ENCODE assay signal across 10 mouse cellular contexts in the genomic region with DNA sequence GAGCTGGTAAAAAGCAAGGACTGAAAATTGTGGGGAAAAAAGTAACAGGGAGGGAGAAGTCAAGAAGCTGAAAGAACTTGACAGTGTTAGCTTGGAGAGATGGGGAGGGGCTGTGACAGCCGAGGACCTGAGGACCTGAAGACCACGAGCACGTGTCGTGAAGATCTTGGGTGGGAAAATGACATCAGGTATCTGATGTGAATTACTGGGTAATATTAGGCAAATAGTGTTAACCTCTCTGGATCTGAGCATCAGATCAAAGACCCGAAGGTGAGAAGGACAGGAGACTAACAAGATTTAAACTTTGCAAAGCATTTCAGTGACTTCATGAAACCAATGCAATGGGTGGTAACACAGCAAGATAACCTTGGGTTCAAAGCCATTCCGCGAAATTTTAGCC. TPM values are rescaled to one million over a fixed set of nuclear protein-coding genes. Genes with fewer than 3 reads are reported as not detected.
DNase-seq lines count a peak whose midpoint lies in the region; ATAC-seq and TF ChIP-seq lines count a peak whose summit lies in the region.
"Had no signal": no experiment of that assay in that cellular context is flagged by ENCODE, and none has a peak within 500 bp of the region (broad histone marks: within the 10 kb centered on the region; RNA-seq: fewer than 3 reads in every experiment).

No protein-coding gene starts in this region.

- peaks cover 32% of the 10 kb centered on the region for H3K36me3 ChIP-seq in kidney, postnatal 0 days (ENCODE audit: insufficient read depth, low read length)
- peaks cover 49% of the 10 kb centered on the region for H3K36me3 ChIP-seq in embryonic facial prominence, embryonic 15.5 days
- H3K36me3 ChIP-seq in intestine, postnatal 0 days (ENCODE audit: control insufficient read depth, insufficient read depth), result peaks cover 35% of the 10 kb centered on the region
- H3K36me3 ChIP-seq in neural tube, embryonic 12.5 days, result peaks cover 51% of the 10 kb centered on the region

- WGBS in kidney, postnatal 0 days, result 17% methylated on average over 7 of the region's 7 CpGs
- 27% methylated on average over 7 of the region's 7 CpGs for WGBS in embryonic facial prominence, embryonic 15.5 days
- 15% methylated on average over 7 of the region's 7 CpGs for WGBS in intestine, postnatal 0 days
- WGBS in neural tube, embryonic 12.5 days, result 28% methylated on average over 7 of the region's 7 CpGs

- no peaks in the 10 kb centered on the region for H3K9me3 ChIP-seq in kidney, postnatal 0 days (replicated peaks; ENCODE audit: low read length)
- no peaks in the 10 kb centered on the region for H3K9me3 ChIP-seq in embryonic facial prominence, embryonic 15.5 days (replicated peaks)
- no peaks in the 10 kb centered on the region for H3K9me3 ChIP-seq in intestine, postnatal 0 days (ENCODE audit: control insufficient read depth)
- H3K9me3 ChIP-seq in neural tube, embryonic 12.5 days, result no peaks in the 10 kb centered on the region

- H3K27ac ChIP-seq in kidney, postnatal 0 days, result no peak overlapping the region
- no peak overlapping the region for H3K27ac ChIP-seq in embryonic facial prominence, embryonic 15.5 days (replicated peaks)
- no peak overlapping the region for H3K27ac ChIP-seq in intestine, postnatal 0 days (ENCODE audit: low read depth, low read length)
- no peak overlapping the region for H3K27ac ChIP-seq in neural tube, embryonic 12.5 days

- peak overlapping the region; percentile 85 for H3K9ac ChIP-seq in kidney, postnatal 0 days (ENCODE audit: low read depth, low read length)
- no peak overlapping the region; the same call in 1 of the 2 replicates for H3K9ac ChIP-seq in embryonic facial prominence, embryonic 15.5 days
- H3K9ac ChIP-seq in intestine, postnatal 0 days (ENCODE audit: low read depth, low read length), result peak overlapping the region; percentile 91; the same call in 1 of the 2 replicates
- H3K9ac ChIP-seq in neural tube, embryonic 12.5 days, result no peak overlapping the region

- peaks cover 15% of the 10 kb centered on the region; the same call in 1 of the 2 replicates for H3K4me1 ChIP-seq in kidney, postnatal 0 days (replicated peaks; ENCODE audit: insufficient read depth, low read length)
- H3K4me1 ChIP-seq in embryonic facial prominence, embryonic 15.5 days, result peaks cover 23% of the 10 kb centered on the region
- 0 out of 2 replicates have a peak, but pooled peaks cover 6% of the 10 kb centered on the region for H3K4me1 ChIP-seq in intestine, postnatal 0 days (replicated peaks; ENCODE audit: control insufficient read depth, insufficient read depth, low read length)
- peaks cover 18% of the 10 kb centered on the region for H3K4me1 ChIP-seq in neural tube, embryonic 12.5 days

- H3K4me2 ChIP-seq in kidney, postnatal 0 days (ENCODE audit: low read length), result peak overlapping the region; percentile 61
- peak overlapping the region; percentile 73 for H3K4me2 ChIP-seq in embryonic facial prominence, embryonic 15.5 days (replicated peaks)
- peak overlapping the region; percentile 83 for H3K4me2 ChIP-seq in intestine, postnatal 0 days (replicated peaks; ENCODE audit: low read depth)
- H3K4me2 ChIP-seq in neural tube, embryonic 12.5 days (replicated peaks), result peak overlapping the region; percentile 61

- peak overlapping the region; percentile 83 for H3K4me3 ChIP-seq in kidney, postnatal 0 days (replicated peaks; ENCODE audit: low read depth, low read length)
- H3K4me3 ChIP-seq in embryonic facial prominence, embryonic 15.5 days (replicated peaks), result peak overlapping the region; percentile 97
- peak overlapping the region; percentile 95 for H3K4me3 ChIP-seq in intestine, postnatal 0 days (ENCODE audit: low read depth, low read length)
- no peak overlapping the region for H3K4me3 ChIP-seq in neural tube, embryonic 12.5 days

- no peak for DNase-seq in kidney, postnatal 0 days (ENCODE audit: low spot score)
- no peak for DNase-seq in kidney, adult 11 months
- DNase-seq in urinary bladder, postnatal 10 days (ENCODE audit: low spot score), result no peak
- no peak for DNase-seq in natural killer cell, adult 2 months (ENCODE audit: low spot score in 2 of 2)
- DNase-seq: cerebellum, postnatal 10 days; layer of hippocampus, postnatal 36 days had no signal

- no peak for TF ChIP-seq CTCF in kidney, postnatal 0 days (IDR thresholded peaks at IDR 0.05; ENCODE audit: low read depth)
- no peak for TF ChIP-seq CTCF in intestine, postnatal 0 days (IDR thresholded peaks at IDR 0.05; ENCODE audit: low read depth)

- H3K27me3 ChIP-seq in kidney, postnatal 0 days (ENCODE audit: insufficient read depth, low read length), result no peaks in the 10 kb centered on the region
- no peaks in the 10 kb centered on the region for H3K27me3 ChIP-seq in embryonic facial prominence, embryonic 15.5 days
- no peaks in the 10 kb centered on the region for H3K27me3 ChIP-seq in intestine, postnatal 0 days (replicated peaks; ENCODE audit: control insufficient read depth, insufficient read depth, low read length)
- no peaks in the 10 kb centered on the region for H3K27me3 ChIP-seq in neural tube, embryonic 12.5 days (replicated peaks)

- ATAC-seq in kidney, postnatal 0 days (replicated peaks; ENCODE audit: low FRiP score, low read depth), result no peak
- no peak for ATAC-seq in embryonic facial prominence, embryonic 15.5 days (ENCODE audit: insufficient number of reproducible peaks, low FRiP score, low TSS enrichment, low read depth)
- ATAC-seq in intestine, postnatal 0 days, result no peak
- no peak for ATAC-seq in neural tube, embryonic 12.5 days (ENCODE audit: low FRiP score, low read depth)
- no peak for ATAC-seq in frontal cortex, adult (ENCODE audit: low TSS enrichment)

RNA-seq across cellular contexts. Expression of a gene that starts 1.0 kb away (rescaled TPM):
- 19.8 and 20.8 TPM in 2 replicates for polyA plus RNA-seq in kidney, postnatal 0 days (2015; fragmentation: Nextera tagmentation; extraction: Ambion mirVana)
- 28.7 and 33.9 TPM in 2 replicates for polyA plus RNA-seq in embryonic facial prominence, embryonic 15.5 days (2015; fragmentation: Nextera tagmentation; extraction: Ambion mirVana)
- 12.9 and 15.2 TPM in 2 replicates for polyA plus RNA-seq in intestine, postnatal 0 days (2015; fragmentation: Nextera tagmentation; extraction: Ambion mirVana)
- polyA plus RNA-seq in neural tube, embryonic 12.5 days (2016; fragmentation: Nextera tagmentation; extraction: Ambion mirVana), result 31.2 and 35.3 TPM in 2 replicates

RNA-seq across cellular contexts. Expression of a gene that starts 1.0 kb away (rescaled TPM):
- 58.7 and 59.0 TPM in 2 replicates for polyA plus RNA-seq in kidney, postnatal 0 days (2015; fragmentation: Nextera tagmentation; extraction: Ambion mirVana)
- 56.4 and 66.2 TPM in 2 replicates for polyA plus RNA-seq in embryonic facial prominence, embryonic 15.5 days (2015; fragmentation: Nextera tagmentation; extraction: Ambion mirVana)
- polyA plus RNA-seq in intestine, postnatal 0 days (2015; fragmentation: Nextera tagmentation; extraction: Ambion mirVana), result 49.8 and 51.9 TPM in 2 replicates
- 52.2 and 54.8 TPM in 2 replicates for polyA plus RNA-seq in neural tube, embryonic 12.5 days (2016; fragmentation: Nextera tagmentation; extraction: Ambion mirVana)

RNA-seq across cellular contexts. Expression of a gene that starts 8.8 kb away (rescaled TPM):
- polyA plus RNA-seq in kidney, postnatal 0 days (2015; fragmentation: Nextera tagmentation; extraction: Ambion mirVana), result 1,591 and 1,635 TPM in 2 replicates
- 850 and 892 TPM in 2 replicates for polyA plus RNA-seq in embryonic facial prominence, embryonic 15.5 days (2015; fragmentation: Nextera tagmentation; extraction: Ambion mirVana)
- 2,037 and 2,087 TPM in 2 replicates for polyA plus RNA-seq in intestine, postnatal 0 days (2015; fragmentation: Nextera tagmentation; extraction: Ambion mirVana)
- polyA plus RNA-seq in neural tube, embryonic 12.5 days (2016; fragmentation: Nextera tagmentation; extraction: Ambion mirVana), result 884 and 947 TPM in 2 replicates

RNA-seq across cellular contexts. Expression of a gene that starts 13.0 kb away (rescaled TPM):
- polyA plus RNA-seq in kidney, postnatal 0 days (2015; fragmentation: Nextera tagmentation; extraction: Ambion mirVana), result 234 and 251 TPM in 2 replicates
- polyA plus RNA-seq in embryonic facial prominence, embryonic 15.5 days (2015; fragmentation: Nextera tagmentation; extraction: Ambion mirVana), result 263 and 264 TPM in 2 replicates
- polyA plus RNA-seq in intestine, postnatal 0 days (2015; fragmentation: Nextera tagmentation; extraction: Ambion mirVana), result 105 and 117 TPM in 2 replicates
- polyA plus RNA-seq in neural tube, embryonic 12.5 days (2016; fragmentation: Nextera tagmentation; extraction: Ambion mirVana), result 314 and 343 TPM in 2 replicates

RNA-seq across cellular contexts. Expression of a gene that starts 39.2 kb away (rescaled TPM):
- polyA plus RNA-seq in kidney, postnatal 0 days (2015; fragmentation: Nextera tagmentation; extraction: Ambion mirVana), result 1,395 and 1,475 TPM in 2 replicates
- polyA plus RNA-seq in embryonic facial prominence, embryonic 15.5 days (2015; fragmentation: Nextera tagmentation; extraction: Ambion mirVana), result 1,800 and 1,802 TPM in 2 replicates
- polyA plus RNA-seq in intestine, postnatal 0 days (2015; fragmentation: Nextera tagmentation; extraction: Ambion mirVana), result 510 and 539 TPM in 2 replicates
- 1,356 and 1,433 TPM in 2 replicates for polyA plus RNA-seq in neural tube, embryonic 12.5 days (2016; fragmentation: Nextera tagmentation; extraction: Ambion mirVana)

Comparison
In these comparisons a context has a peak if more than half of its experiments do, and no peak if none do; other contexts are left out.
1. H3K9ac ChIP-seq: peak in kidney, postnatal 0 days (single experiment) and intestine, postnatal 0 days (single experiment); none in embryonic facial prominence, embryonic 15.5 days (single experiment) and neural tube, embryonic 12.5 days (single experiment).
2. Peak in every context shown above with its lines, with median percentiles within 50 percentile points of each other: H3K4me2 ChIP-seq.